Mouse (Mus musculus): ENCODE data around the gene Tenm3.

The Tenm3 gene

DNA sequence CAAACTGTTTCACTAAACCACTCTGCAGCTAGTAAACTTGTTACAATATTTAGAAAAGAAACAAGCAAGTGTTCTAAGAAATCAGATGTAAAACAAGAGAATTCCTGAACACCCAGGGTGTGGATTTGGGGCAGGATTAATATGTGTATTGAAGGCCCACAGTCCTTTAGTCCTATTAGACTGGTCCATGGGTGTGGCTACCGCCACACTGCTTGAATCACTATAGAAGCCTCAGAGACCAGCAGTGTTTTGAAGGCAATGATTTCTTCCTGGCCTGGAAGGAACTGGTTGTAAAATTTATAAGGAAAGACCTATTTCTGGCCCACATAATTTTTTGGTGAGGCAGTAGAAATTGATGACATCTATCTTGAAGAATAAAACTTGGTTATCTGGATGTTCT is 33.1 kb downstream of the Tenm3 start:
- DNase-seq (ENCODE audit: low read depth, low spot score) = no peak

DNA sequence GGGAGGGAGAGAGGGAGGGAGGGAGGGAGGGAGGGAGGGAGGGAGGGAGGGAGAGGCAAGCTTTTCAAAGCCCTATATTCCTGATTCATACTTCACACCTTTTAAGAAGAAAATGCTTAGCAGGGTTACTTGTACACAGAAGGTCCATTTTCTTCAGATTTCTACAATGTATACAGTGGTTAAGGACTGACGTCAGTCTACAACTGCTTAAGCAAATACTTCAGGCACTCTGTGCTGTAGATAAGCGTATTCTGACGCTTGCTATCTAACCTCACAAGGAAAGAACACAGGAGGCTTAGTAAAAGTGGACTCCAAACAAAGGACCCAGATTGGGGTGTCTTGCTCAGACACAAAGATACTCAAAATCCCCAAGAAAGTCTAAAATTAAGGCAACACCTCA is 34.6 kb downstream of the Tenm3 start:
- DNase-seq (ENCODE audit: low read depth, low spot score) = no peak

DNA sequence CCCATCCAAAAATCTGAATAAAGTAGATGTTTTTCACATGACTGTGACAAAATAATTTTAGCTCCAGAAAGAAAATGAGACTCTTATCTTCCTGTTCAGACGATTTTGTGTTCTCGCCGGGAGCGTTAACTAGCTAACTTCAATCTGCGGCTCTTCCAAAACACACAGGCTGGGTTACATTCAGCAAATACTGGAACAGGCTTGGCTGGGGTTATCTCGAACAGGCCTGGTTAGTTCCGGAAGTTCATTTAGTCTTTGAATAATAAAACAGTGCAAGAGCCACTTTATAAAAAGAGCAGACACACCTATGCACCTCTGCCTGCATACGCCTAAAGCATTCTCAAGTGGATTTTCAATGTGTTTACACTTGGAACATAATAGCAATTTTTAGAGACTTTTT is 40.7 kb downstream of the Tenm3 start:
- no peak for DNase-seq (ENCODE audit: low read depth, low spot score)

DNA sequence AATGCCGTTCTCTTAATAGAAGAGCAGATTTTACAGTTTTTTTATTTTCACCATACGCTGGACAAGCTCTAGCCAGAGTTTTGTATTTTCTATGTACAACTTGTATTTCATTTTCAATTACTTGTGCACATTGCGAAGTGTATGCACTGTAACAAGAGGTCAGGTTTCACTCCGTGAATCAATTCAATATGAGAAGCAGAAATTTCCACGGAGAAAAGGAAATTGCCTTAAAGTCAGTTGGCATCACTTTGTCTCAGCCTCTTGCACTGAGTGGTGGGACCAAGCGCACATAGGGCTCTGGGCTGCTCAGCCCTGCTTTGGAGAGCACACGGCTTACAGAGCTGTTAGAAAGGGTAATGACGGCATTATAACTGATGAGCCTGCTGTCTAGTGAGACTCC is 41.5 kb downstream of the Tenm3 start:
- DNase-seq (ENCODE audit: low read depth, low spot score) = no peak

DNA sequence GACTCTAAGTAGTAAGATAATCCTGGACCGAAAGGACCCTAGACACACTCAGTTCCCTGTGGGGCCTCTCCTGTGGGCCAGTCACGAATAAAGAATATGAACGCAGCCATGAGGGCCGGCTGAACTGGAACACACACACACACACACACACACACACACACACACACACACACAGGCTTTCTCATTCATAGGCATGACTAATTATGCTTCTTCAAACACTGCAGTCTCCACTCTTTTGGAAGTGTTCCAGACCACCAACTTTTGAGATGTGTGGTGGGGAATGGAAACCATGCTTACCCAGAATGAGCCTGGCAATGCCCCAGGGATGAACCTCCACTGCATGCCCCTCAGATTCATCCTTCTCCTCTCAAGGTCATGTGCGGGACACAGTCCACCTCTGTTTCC is 45.8 kb downstream of the Tenm3 start:
- DNase-seq (ENCODE audit: low read depth, low spot score) = no peak

DNA sequence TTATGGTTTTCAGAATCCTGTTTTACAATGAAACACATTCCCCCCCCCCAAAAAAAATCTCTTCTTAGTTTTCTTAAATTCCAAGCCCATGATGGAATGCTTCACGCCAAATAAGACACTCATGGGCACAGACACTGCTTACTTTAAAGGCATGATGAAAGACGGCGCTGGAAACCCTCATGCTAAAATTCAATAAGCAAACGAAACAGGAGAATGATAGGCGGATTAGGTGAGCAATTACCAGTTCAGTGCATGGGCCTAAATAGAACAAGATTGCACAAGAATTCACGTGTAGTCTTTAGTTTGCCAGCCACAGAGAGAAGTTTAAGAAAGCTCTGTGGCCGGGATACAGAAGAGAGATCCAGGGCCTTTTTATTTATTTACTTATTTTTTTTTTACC is 49.5 kb downstream of the Tenm3 start:
- no peak for DNase-seq (ENCODE audit: low read depth, low spot score)

DNA sequence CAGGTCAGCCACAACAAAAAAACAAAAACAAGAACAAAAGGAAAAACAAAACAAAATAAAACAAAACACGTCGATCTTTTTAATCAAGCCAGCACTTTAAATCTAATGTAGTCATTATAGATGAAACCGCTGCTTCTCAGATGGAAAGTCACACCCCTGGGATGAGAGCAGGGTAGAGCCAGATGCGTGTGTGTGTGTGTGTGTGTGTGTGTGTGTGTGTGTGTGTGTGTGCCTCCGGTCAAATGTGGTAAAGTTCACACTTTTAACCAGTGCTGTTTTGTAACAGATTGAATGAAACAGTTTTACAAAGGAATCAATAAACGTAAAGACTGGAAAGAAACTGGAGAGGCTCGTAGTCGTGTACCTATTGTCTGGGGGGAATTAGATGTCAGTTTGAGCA is 50.0 kb downstream of the Tenm3 start:
- DNase-seq (ENCODE audit: low read depth, low spot score) = no peak

DNA sequence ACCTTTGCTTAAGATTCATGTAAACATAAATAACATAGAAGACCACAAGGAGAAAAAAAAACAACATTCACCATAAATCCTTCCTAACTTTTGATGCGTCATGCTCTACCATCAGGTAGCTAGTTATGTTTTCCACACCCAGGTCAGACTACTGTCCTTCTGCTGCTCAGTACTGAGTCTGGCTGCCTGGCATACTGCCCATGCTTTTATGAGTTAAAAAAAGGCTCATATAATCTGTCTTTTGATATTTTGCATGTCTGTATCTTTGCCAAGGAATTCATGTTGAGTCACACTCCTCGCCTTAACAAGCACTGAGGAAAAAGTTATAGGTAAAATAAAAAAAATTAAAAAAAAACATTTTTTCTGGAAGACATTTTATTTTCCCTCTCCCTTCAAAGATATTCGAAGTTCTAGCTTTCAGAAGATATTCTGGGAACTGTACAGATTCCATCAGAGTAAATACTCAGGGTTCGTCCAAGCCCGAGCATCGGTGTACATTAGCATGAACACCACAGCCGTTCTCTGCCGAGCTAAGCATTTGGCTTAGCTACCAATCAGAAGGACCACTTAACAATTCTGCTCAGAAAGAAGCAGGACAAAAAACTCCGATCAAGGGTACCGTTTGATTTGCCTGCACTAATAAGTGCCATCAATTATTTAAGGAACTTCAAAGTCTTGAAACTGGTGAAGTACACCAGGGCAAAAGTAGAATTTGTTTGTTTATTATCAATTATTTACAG is 51.0 kb downstream of the Tenm3 start:
- no peak for DNase-seq (ENCODE audit: low read depth, low spot score)

DNA sequence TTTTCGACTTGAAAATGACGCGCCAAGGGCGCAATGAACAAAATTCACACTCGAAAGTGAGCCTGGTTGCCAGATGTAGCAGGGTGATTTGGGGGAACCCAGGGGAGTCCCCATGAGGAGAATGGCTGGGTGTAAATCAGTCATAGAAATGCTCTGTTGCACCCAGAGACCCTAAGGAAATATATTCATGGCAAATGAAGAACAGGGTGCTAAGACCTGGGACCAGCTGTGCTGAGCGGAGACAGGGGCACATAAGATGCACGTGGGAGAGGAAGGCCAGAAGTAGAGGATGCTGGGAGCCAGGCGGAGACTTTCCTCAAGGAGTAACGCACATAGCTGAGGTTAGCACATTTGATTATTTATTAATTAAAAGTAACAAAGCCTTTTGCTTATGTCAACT is 60.4 kb downstream of the Tenm3 start:
- DNase-seq (ENCODE audit: low read depth, low spot score) = no peak

DNA sequence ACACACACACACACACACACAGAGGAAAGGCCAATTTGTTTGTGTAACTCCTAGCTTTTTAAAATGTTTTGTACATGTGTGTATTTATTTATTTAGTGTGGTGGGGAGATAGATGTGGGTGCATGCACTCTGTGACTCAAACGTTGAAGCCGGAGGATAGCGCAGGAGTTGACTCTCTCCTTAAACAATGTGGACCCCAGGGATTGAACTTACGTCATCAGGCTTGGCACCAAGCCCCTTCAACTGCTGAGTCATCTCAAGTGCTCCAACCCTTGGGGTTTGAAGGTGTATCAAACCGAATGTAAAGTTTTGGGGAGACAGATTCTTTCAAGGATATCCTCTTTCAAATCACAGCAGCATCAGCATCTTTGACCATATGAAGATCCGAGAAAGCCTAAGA is 63.1 kb downstream of the Tenm3 start:
- DNase-seq (ENCODE audit: low read depth, low spot score) = no peak

DNA sequence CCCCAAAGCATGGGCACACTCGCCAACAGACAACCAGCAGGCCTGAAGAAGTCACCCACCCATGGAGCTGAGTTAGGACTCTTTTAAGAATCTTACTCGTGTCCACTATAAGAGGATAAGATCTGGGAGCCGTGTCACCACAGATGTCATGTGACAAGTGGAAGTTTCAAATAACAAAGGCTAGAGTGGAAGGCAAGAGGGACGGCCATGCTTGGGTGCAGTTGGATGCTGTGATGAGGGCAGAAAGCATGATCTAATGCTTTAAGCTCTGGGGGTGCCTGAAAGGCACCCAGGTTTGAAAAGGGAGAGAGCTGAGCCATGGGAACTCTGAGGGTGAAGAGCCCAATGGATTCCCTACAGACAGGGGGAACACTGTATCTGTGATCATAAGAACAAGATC is 64.6 kb downstream of the Tenm3 start:
- DNase-seq (ENCODE audit: low read depth, low spot score) = no peak

DNA sequence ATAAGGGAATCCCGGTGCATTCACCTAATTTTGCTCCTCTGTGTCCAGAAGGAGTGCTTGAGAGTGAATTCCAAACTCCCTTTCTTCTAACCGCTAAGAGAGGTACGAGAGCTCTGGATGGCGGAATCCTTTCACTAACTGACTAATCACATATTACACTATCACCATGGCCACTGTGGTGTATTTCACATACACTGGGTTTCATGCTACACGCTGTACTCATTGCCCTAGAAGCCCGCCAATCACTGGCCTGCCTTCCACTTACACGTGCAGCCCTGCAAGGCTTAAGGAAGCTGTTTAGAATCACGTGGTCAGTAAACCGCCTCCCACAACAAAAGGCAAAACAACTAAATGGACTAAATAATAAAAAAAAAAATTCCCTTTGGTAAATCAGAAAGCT is 67.7 kb downstream of the Tenm3 start:
- DNase-seq (ENCODE audit: low read depth, low spot score) = no peak

DNA sequence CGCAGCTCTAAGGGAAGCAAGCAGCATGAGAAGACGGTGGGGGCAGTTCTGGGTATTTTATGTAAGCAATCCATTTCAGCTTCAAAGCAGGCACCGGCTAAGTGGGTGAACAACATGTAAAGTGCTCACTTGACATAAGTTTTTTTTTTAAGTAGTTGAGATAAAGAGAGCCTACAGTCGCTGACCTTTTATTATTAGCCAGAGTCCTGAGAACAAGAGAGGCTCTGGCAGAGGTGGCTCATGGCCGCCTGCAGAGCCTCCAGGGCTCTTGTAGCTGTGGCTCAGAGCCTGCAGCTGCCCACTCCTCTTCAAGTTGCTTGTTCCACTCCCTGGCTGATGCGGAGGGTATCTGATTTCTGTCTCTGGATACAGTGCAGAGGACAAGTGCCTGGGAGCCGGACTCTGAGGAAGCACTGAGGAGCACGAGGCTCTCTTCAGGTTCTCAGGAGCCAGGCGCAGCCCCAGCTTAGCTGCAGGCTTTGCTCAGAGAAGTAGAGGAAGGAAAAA is 68.2 kb downstream of the Tenm3 start:
- DNase-seq (ENCODE audit: low read depth, low spot score) = no peak

DNA sequence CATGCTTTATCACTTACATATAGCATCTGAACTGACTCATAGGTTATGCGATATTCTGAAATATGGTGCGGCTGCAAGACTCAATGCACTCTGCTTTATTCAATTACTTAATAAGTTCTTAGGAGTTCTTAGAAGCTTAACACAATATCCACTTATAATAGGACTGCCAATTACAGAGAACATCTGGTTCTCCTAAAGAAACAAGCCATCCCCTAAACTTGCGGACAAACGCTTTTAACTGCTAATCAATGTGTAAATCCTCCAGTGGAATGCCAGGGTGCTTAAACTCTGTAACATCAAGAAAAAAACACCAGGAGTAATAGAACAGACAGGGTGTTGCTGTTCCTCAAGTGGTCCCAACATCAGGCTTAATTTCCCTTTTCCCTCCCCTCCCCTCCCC is 68.9 kb downstream of the Tenm3 start:
- DNase-seq (ENCODE audit: low read depth, low spot score) = no peak

DNA sequence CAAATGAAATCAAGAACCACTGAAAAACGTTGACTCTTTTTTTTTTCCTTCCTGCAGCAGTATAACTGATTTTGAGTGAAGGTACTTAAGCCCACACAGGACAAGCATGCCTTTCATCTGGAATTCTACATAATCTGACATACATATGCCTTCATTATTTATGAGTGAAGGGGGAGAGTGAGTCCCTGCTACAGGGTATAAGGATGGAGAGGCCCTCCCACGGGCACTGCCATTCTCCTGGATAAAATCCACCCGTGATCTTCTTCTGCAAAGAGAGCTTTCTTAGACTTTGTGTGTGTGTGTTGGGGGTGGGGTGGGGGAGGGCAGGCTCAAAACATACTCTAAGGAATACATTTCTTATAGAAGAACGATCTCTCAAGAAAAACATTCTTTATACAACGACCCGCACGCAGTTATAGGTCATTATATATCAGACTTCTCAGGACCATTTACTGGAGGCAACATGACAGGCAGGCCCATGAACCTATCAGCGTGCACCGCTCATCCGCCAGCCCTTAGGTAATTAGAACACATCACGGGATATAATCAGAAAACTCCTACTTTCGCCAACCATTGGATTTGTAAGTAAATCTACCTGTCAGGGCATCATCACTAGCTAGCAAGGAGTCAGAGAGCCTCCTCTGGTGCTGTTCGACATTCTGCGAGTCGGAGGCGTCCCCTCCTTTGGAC is 77.1 kb downstream of the Tenm3 start:
- DNase-seq (ENCODE audit: low read depth, low spot score) = no peak

DNA sequence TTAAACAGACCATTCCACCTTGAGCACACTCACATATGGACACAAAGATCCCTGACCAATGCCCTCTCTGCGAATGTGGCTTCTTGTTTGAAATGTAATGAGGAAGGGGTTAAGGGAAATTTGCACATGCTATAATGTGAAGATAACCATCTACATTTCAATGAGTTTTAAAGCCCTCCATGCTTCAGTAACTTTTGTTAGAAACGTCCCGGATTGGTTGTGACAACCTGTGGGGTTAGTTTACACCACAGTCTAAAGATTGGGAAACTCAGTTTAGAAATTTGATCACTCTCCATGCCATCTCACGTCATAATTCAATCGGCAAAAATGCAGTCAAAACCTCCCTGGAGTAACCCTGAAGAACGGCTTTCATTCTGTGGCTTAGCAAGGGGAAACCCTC is 78.5 kb downstream of the Tenm3 start:
- DNase-seq (ENCODE audit: low read depth, low spot score) = no peak

DNA sequence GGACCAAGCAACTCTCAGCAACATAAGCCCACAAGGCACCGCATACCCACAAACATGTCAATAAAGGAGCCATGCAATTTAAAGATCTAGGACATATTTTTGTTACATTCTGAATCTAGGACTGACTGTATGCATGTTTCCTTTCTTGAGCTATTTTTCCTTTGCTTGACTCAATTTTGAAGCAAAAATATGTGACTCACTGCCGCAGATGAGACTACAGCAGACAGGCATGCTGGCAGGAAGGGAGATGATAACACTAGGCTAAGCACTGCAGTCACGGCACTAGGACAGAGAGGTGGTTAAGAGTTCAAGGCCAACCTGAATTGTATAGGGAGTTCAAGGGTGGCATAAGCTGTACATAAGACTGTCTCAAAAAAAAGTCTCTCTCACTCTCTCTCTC is 79.7 kb downstream of the Tenm3 start:
- no peak for DNase-seq (ENCODE audit: low read depth, low spot score)

DNA sequence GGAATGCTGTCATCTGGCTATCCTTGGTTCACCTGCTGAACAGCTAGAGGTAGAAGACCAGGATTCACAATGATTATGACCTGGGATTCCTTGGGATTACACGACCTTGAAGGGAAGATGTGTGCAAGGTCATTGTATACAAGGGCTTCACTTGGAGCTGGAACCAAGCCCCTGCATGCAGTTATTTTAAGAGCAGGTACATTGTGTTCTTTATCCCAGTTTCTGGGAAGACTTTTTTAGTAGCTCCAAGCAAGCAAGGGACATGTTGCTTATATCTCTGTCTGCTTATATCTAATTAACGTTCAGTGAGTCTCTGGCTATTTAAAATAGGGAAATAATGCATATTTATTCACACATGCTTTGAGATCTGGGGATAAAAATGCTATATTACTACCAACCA is 86.9 kb downstream of the Tenm3 start:
- no peak for DNase-seq (ENCODE audit: low read depth, low spot score)

DNA sequence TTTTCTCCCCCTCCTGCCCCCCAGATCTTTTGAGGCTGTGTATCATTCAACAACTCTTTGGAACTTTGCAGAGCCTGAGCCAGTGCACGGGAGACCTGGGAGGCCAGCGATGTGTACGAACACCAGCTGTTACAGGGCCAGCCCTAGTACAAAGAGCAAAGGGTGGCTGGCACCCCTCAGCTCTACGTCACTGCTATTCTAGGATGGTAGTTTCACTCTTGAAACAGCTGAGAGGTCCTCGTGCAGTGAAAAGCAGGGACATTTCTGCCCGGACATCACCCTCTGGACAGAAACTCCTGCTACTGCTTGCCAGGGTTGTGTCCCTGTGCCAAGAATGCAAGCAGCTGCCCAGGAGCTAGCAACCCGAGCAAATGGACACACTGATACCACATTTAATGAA is 88.3 kb downstream of the Tenm3 start:
- DNase-seq (ENCODE audit: low read depth, low spot score) = no peak

DNA sequence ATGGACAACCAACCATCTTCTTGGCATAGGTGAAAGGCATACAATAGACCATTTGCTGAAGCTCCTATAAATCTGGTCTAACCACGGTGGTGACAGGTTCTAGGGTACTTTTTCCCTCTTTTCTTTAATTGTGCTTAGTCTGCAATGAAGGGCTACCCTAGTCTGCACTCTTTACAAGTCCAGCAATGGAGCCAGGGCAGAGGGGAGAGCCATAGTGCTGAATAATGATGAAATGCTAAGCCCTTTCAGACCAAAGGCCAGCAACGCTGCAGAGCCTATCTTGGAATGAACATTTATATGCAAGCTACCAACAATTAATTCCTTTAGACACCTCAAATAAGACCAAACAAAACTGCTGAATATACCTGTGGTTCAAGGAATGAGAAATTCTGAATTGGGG is 88.8 kb downstream of the Tenm3 start:
- no peak for DNase-seq (ENCODE audit: low read depth, low spot score)

DNA sequence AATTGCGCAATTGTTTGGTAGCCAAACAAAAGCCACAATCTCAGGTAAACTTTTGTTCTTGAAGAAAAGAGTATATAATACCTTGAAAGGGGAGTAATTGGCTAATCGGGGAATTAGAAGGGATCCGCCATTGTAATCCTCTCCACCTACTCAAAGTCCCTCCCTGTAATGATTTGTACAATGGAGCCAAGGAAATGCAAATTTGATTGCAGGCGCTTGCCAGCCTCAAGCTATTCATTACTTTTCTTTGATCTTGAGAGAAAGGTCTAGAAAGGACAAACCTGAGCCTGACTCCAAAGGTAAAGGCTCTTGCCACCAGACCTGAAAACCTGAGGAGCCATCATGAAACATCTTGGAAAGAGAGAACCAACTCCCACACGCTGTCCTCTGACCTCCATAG is 91.8 kb downstream of the Tenm3 start:
- no peak for DNase-seq (ENCODE audit: low read depth, low spot score)

DNA sequence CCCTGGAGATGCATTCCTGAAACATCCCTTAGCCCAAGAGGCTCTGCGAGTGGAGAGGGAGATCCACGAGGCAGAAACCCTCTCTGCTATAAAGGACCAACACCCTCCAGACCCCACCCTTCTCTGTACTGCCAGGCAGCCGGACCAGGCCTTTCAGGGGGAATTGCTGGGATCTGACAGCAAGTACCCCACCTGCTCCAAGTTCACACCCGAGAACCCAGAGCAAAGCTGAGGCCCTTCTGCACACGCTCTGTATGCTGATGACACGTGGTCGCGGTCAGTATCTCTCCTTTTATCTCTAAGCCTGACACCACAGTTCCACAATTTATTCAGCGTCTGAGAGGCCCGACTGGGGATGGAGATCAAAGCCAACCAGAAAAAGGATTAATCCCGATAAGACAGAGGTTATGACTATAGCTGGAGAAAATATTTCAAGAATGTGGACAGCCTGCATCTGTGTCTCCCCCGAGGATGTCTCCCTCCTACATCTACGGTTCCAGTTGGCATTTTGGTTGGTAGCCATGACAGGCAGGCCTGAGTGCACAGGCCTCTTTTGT is 95.2 kb downstream of the Tenm3 start:
- DNase-seq (ENCODE audit: low read depth, low spot score) = no peak

DNA sequence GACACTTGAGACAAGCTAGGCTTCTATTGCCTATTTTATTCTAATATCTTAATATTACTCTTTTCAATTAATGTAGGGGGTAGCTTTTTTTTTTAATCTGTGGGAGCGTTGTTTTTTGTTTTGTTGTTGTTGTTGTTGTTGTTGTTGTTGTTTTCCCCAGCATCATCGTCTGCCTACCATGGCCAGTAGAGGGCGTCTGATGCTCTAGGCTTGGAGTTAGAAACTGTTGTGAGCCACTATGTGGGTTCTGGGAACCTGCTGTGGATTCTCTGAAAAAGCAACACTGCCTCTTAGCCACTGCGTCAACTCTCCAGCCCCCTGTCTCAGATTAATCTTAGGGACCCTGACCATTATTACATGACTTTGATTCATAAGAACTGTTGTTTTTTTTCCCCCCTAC is 99.8 kb downstream of the Tenm3 start:
- no peak for DNase-seq (ENCODE audit: low read depth, low spot score)

Measured in A20 (cell line).